Mouse (Mus musculus) CH12.LX (cell line): ENCODE results near the gene Cxadr. TPM values are rescaled to one million over a fixed set of nuclear protein-coding genes. Genes with fewer than 3 reads are reported as not detected.

Experiments used
- DNase-seq: peaks from one replicate; pipeline ENCODE4 v3.0.0-alpha.2; 2013; ENCODE audit errors: extremely low read depth
- H3K27ac ChIP-seq: 2 replicates; pipeline ENCODE4 v1.5.1; 2012; ENCODE audit warnings: low read depth, mild to moderate bottlenecking, control low read depth, moderate library complexity; ENCODE audit not compliant: insufficient read depth
- H3K27me3 ChIP-seq: replicated peaks from 2 replicates; pipeline ENCODE3; 2012; ENCODE audit warnings: inconsistent platforms
- H3K36me3 ChIP-seq, 2 experiments: replicated peaks in 1 of 2; 2 replicates each; pipeline versions ENCODE3 to v1.6.1; 2012; ENCODE audit warnings: inconsistent platforms in 1 of 2, low read length in 1 of 2, mild to moderate bottlenecking in 1 of 2, mixed read lengths in 1 of 2, moderate library complexity in 1 of 2; ENCODE audit not compliant: control insufficient read depth in 1 of 2, insufficient read depth in 1 of 2
- H3K4me1 ChIP-seq, 2 experiments: 2 replicates each; pipeline ENCODE4 v1.6.1; 2012; ENCODE audit warnings: inconsistent platforms in 1 of 2, moderate library complexity in 1 of 2; ENCODE audit not compliant: insufficient read depth in 2 of 2, control insufficient read depth in 1 of 2
- H3K4me2 ChIP-seq: 2 replicates; pipeline ENCODE4 v1.6.1; 2012; ENCODE audit warnings: low read depth, mild to moderate bottlenecking, control low read depth; ENCODE audit not compliant: poor library complexity, insufficient read depth, severe bottlenecking
- H3K4me3 ChIP-seq, 3 experiments: fragments of 150-350 bp in 1 of 3; sonication (generic) in 1 of 3; replicated peaks in 1 of 3; 2 replicates each; pipeline versions ENCODE3 to v1.5.1; 2011 to 2012; ENCODE audit warnings: low read depth in 2 of 3, low read length in 2 of 3, mild to moderate bottlenecking in 2 of 3, moderate library complexity in 2 of 3, control low read depth in 1 of 3, improper control_type of control experiment in 1 of 3, inconsistent platforms in 1 of 3, mixed read lengths in 1 of 3; ENCODE audit not compliant: poor library complexity in 1 of 3
- H3K79me2 ChIP-seq: replicated peaks from 2 replicates; pipeline ENCODE4 v1.6.1; 2012; ENCODE audit warnings: mild to moderate bottlenecking, moderate library complexity; ENCODE audit not compliant: control insufficient read depth, poor library complexity, insufficient read depth, severe bottlenecking; ENCODE audit errors: extremely low read depth
- H3K9ac ChIP-seq: 2 replicates; pipeline ENCODE4 v1.6.1; 2012; ENCODE audit warnings: low read depth, mild to moderate bottlenecking, control low read depth, moderate library complexity; ENCODE audit not compliant: insufficient read depth
- H3K9me3 ChIP-seq: replicated peaks from 2 replicates; pipeline ENCODE3; 2012; ENCODE audit warnings: low read length, inconsistent platforms, mixed read lengths
- BHLHE40 ChIP-seq: IDR thresholded peaks from 2 replicates; pipeline ENCODE4 v1.6.1; 2011; ENCODE audit warnings: mild to moderate bottlenecking, low read depth, low read length, improper control_type of control experiment
- CHD1 ChIP-seq: IDR thresholded peaks from 2 replicates; pipeline ENCODE4 v1.6.1; 2012; ENCODE audit warnings: low read depth, low read length, improper control_type of control experiment, inconsistent platforms
- CTCF ChIP-seq, 2 experiments: IDR thresholded peaks in 1 of 2; conservative IDR thresholded peaks in 1 of 2; 2 replicates each; pipeline ENCODE4 v1.5.1; 2011 to 2012; ENCODE audit warnings: low read depth in 2 of 2, low read length in 2 of 2, improper control_type of control experiment in 1 of 2, inconsistent platforms in 1 of 2, mild to moderate bottlenecking in 1 of 2, moderate library complexity in 1 of 2
- ELF1 ChIP-seq: IDR thresholded peaks from 2 replicates; pipeline ENCODE4 v1.6.1; 2014; ENCODE audit warnings: low read depth, mild to moderate bottlenecking, inconsistent platforms, low read length, improper control_type of control experiment
- GABPA ChIP-seq: IDR thresholded peaks from 2 replicates; pipeline ENCODE4 v1.6.1; 2012; ENCODE audit warnings: low read depth, low read length, improper control_type of control experiment, inconsistent platforms; ENCODE audit not compliant: insufficient replicate concordance
- MXI1 ChIP-seq: IDR thresholded peaks from 2 replicates; pipeline ENCODE4 v1.6.1; 2011; ENCODE audit warnings: mild to moderate bottlenecking, low read depth, low read length, improper control_type of control experiment
- NELFE ChIP-seq: IDR thresholded peaks from 2 replicates; pipeline ENCODE4 v1.6.1; 2011; ENCODE audit warnings: low read depth, low read length, improper control_type of control experiment
- NRF1 ChIP-seq: IDR thresholded peaks from 2 replicates; pipeline ENCODE4 v1.6.1; 2014; ENCODE audit warnings: low read depth, mild to moderate bottlenecking, inconsistent platforms, low read length, improper control_type of control experiment, moderate library complexity
- POLR2A ChIP-seq: IDR thresholded peaks from 2 replicates; pipeline ENCODE4 v1.6.1; 2011; ENCODE audit warnings: low read depth, mild to moderate bottlenecking, improper control_type of control experiment, low read length
- POLR2AphosphoS2 ChIP-seq: IDR thresholded peaks from 2 replicates; pipeline ENCODE4 v1.6.1; 2011; ENCODE audit warnings: low read depth, low read length, improper control_type of control experiment
- RAD21 ChIP-seq: IDR thresholded peaks from 2 replicates; pipeline ENCODE4 v1.6.1; 2011; ENCODE audit warnings: low read depth, mild to moderate bottlenecking, low read length, improper control_type of control experiment, moderate library complexity
- SIN3A ChIP-seq: IDR thresholded peaks from 2 replicates; pipeline ENCODE4 v1.6.1; 2012; ENCODE audit warnings: low read length, improper control_type of control experiment, inconsistent platforms
- SMC3 ChIP-seq: IDR thresholded peaks from 2 replicates; pipeline ENCODE4 v1.6.1; 2011; ENCODE audit warnings: low read depth, low read length, improper control_type of control experiment
- USF1 ChIP-seq: IDR thresholded peaks from 2 replicates; pipeline ENCODE4 v1.6.1; 2014; ENCODE audit warnings: low read depth, mild to moderate bottlenecking, inconsistent platforms, low read length, improper control_type of control experiment
- USF2 ChIP-seq: conservative IDR thresholded peaks from 2 replicates; pipeline ENCODE4 v1.6.1; 2011; ENCODE audit warnings: low read depth, low read length, improper control_type of control experiment
- ZKSCAN1 ChIP-seq: IDR thresholded peaks from 2 replicates; pipeline ENCODE4 v1.6.1; 2012; ENCODE audit warnings: low read depth, inconsistent platforms, low read length, improper control_type of control experiment, borderline replicate concordance
- ZMIZ1 ChIP-seq: IDR thresholded peaks from 2 replicates; pipeline ENCODE4 v1.6.1; 2012; ENCODE audit warnings: low read depth, mild to moderate bottlenecking, inconsistent platforms, low read length, improper control_type of control experiment
- dilution Hi-C: fragments of 300-500 bp; cut with MboI; formaldehyde crosslinking; loops from 2 replicates; pipeline ENCODE4 v1.14.3; 2020; ENCODE audit warnings: low sequenced_read_pairs; ENCODE audit not compliant: extremely low pct_unique_long_range_greater_than_20kb, extremely low pct_ligation_motif_present
- in situ Hi-C: fragments of 300-500 bp; cut with MboI; formaldehyde crosslinking; loops from 3 replicates; pipeline ENCODE4 v1.14.3; 2019; ENCODE audit warnings: low sequenced_read_pairs, low pct_ligation_motif_present, low pct_unique_long_range_greater_than_20kb, mixed read lengths
- polyA plus RNA-seq: library from polyadenylated mRNA; unstranded; fragments of >175 nt; gene quantifications from 2 replicates; pipeline ENCODE4 v1.2.1, GENCODE M21; 2012; ENCODE audit warnings: low read depth; ENCODE audit not compliant: insufficient read length
- total RNA-seq, 2 experiments: library from RNA; depleted of rRNA; stranded (reverse); fragments of 300-350 nt in 1 of 2; fragments of >200 nt in 1 of 2; gene quantifications; 2 replicates each; pipeline ENCODE4 v1.2.3; 2012 to 2014

Gene Cxadr
- total and polyA plus RNA-seq, 3 experiments, result 0.76 TPM; not detected in 2

DNA sequence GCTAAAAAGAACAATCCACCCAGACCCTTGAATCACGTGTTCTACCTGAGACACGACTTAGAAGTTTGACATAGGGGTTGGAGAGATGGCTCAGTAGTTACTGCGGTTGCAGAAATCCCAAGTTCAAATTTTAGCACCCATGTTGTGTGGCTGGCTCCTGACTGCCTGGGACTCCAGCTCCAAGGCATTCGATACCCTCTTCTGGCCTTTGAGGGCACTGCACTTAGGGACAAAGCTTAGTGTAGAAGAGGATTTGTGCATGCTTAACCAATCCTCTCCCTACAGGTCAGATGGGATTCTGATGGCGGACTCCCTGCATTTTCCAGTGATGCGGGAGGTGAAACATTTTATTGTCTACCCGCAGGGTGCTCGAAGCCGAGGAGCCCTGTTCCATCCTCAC, 15.6 kb downstream of the Cxadr start:
- TF ChIP-seq USF2 (no peak), ELF1 (no peak), SIN3A (no peak), USF1 (no peak), ZKSCAN1 (no peak), GABPA (no peak), ZMIZ1 (no peak), MXI1 (no peak), POLR2AphosphoS2 (no peak), SMC3 (peak; percentile 72), CHD1 (no peak), CTCF (conservative IDR thresholded peaks at IDR 0.05 in 1 of 2, IDR thresholded peaks at IDR 0.05 in 1 of 2; ENCODE audit: low read depth in 2 of 2, low read length in 2 of 2) (peak in 1 of 2 experiments; percentile 68; a peak in 3 of 4 replicates), NRF1 (no peak), POLR2A (no peak), RAD21 (peak; percentile 63), NELFE (no peak)
- TF ChIP-seq, all 38 proteins: peak for 3
- no peaks in the 10 kb centered on the region for H3K9me3 ChIP-seq
- peak; percentile 42 for DNase-seq
- in situ Hi-C loops (no loop called here), dilution Hi-C loops (no loop called here)
- H3K4me2 ChIP-seq, result no peak overlapping the region
- H3K79me2 ChIP-seq, result no peaks in the 10 kb centered on the region
- no peak overlapping the region for H3K4me3 ChIP-seq
- H3K27ac ChIP-seq, result no peak overlapping the region
- H3K36me3 ChIP-seq, result no peaks in the 10 kb centered on the region
- no peaks in the 10 kb centered on the region for H3K27me3 ChIP-seq
- H3K4me1 ChIP-seq, result no peaks in the 10 kb centered on the region
- no peak overlapping the region for H3K9ac ChIP-seq

- Histone ChIP-seq H3K4me1 (peaks cover 0 to 9% of the 10 kb centered on the region in 2 experiments; a peak in 2 of 4 replicates), H3K4me2 (no peak overlapping the region), H3K27ac (no peak overlapping the region)
- no peak for TF ChIP-seq BHLHE40
- TF ChIP-seq, all 38 proteins: peak for 0
- Histone ChIP-seq H3K9ac (no peak overlapping the region), H3K27me3 (no peaks in the 10 kb centered on the region), H3K9me3 (no peaks in the 10 kb centered on the region), H3K79me2 (no peaks in the 10 kb centered on the region), H3K4me3 (no peak overlapping the region), H3K36me3 (no peaks in the 10 kb centered on the region)
- in situ Hi-C loops, result no loop called here
- dilution Hi-C loops, result no loop called here
- DNase-seq, result no peak
Observed at GRCm38 (mm10) chr16:78317960-78318359, 16.7 kb downstream of the Cxadr start.
